Mouse (Mus musculus) T-cell, adult 2 months (primary cell): ENCODE measurements at regions not wholly inside any gene's neighbourhood (a gene's known extent, or its start where the extent isn't known, plus 50 kb on each side); places are given as distances from the start of the nearest gene placed in this dataset.

Experiments used
- DNase-seq: peaks from one replicate; pipeline ENCODE4 v3.0.0; 2022; ENCODE audit warnings: low spot score

DNA sequence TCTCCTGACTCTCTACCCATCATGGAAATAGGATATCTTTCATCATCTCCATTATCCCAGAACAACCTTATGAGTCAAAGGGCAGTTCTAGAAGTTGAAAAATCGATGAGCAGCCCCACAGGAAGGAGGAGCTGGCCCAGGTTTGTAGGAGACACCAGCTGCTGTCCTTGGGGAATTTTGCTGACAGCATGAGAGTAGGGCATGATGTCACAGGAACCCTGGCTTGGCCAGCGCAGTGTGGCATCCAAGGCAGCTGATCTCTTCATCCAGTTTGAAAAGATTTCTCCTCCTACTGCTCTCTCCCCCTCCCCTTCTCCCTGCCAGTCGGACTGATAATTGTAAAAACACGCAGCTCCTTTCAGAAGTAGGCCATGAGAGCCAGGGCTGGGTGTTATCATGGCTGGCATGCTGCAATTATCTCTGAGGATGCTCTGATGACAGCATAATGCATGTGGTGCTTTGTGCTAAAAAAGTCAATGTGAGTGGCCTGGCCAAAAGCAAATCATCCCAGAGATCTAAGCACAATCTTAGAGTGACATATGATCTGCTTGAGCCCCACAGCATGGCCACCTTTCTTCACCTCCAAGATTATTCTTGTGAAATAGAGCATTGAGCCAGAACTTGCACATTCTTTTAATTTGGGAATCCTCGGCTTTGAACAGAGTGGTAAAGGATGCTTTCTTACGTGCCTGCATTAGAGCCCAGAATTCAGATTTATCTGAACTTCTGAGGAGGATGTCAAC lies 54.2 kb downstream of the Gjd2 start:
- no peak for DNase-seq

DNA sequence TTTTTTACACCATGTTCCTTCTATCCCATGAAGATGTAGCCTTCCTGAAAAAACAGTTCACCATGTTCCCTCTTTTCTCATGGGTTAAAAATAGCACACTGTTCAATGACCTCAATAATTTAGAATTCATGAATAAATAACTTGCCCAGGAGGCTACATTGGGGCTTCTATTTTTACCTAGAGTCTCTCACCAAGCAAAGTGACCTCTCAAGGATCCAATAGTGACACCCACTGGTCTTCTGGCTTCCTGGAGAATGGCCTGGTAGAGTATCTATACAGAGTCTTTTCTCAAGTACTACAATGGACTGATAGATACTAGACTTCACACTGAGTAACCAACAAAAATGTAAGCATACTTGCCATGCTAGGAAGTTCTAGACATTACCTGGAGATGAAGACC lies 60.9 kb downstream of the Gjd2 start:
- no peak for DNase-seq

GRCm38 (mm10) chr2:113949296-113949990 lies 64.0 kb downstream of the Gjd2 start:
- no peak for DNase-seq

GRCm38 (mm10) chr2:113931689-113932088 lies 81.7 kb downstream of the Gjd2 start:
- DNase-seq: no peak

DNA sequence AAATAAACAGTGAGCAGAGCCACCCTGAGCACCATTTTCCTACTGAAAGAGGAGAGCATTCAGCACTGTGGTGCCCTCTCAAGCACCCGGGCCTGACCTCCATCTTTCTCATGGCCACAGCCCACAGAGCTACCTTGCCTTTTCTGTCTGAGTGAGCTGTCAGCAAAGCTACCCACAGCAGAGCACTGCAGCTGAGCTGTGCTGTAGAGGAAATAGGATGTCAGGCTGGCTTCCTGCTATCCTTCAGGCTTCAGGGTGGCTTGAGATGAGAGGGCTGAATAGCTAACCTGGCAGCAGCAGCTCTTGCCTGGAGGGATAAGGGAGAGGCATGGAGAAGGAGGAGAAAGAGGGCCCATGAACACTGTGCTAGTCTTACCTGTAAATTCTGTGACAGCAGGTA lies 82.5 kb downstream of the Gjd2 start:
- no peak for DNase-seq

- no peak for DNase-seq
Observed at GRCm38 (mm10) chr2:113929650-113930049, 81.2 kb upstream of the Arhgap11a start.

DNA sequence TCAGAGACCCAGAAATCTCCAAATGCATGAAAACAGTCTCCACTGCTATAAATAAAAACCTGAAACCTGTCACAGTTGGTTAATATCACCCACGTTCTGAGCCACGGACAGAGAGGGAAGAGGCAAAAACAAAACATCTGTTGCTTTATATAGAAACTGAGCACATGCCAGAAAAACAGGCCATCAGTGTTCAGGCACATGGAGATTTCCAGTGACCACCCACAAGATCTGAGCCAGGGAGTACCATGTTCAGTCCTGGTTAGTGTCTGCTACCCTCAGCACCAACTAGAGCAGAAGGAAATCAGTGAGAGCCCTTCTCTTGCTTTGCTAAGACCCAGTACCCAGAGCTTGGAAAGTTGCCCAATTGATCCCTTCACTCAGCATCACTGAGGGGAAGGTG lies 75.7 kb upstream of the Arhgap11a start:
- no peak for DNase-seq

DNA sequence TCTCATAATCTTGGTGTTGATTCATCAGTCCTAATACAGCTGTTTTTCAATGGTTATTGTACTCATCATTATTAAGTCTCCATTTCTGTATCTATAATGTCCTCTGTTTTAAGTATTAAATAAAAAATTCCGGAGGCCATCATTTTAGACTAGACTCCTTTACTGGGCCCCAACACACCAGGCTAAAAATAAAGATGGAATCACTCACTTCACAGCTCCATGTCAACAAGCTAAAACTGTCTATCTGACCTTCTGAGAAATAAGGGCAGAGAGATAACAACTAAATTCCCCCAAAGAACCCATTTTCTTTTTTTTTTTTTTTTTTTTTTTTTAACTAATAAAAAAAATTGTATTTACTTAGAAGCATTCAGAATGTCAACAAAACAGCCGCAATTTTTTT lies 70.5 kb upstream of the Arhgap11a start:
- no peak for DNase-seq

GRCm38 (mm10) chr2:113914248-113914647 lies 65.8 kb upstream of the Arhgap11a start:
- no peak for DNase-seq

GRCm38 (mm10) chr2:113911188-113911587 lies 62.7 kb upstream of the Arhgap11a start:
- DNase-seq: no peak

DNA sequence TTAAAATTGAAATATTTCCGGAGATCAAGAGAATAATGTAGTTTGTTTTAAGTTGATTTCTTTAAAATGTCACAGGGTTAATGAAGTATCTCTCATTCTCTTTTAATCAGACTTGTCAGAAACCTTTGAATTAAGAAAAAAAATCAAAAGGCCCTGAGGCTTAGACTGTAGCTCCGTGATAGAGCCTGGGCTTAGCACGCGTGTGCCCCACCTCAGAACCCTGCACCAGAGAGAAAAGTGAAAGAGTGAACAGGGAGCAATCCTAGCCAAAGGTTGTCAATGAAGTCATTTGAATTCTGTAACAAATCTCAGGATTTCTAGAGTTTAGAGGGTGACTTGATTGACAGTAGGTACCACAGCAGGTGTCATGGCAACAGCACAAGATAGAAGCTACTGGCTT lies 61.0 kb upstream of the Arhgap11a start:
- DNase-seq: no peak

GRCm38 (mm10) chr2:113908636-113909035 lies 60.2 kb upstream of the Arhgap11a start:
- DNase-seq: no peak

DNA sequence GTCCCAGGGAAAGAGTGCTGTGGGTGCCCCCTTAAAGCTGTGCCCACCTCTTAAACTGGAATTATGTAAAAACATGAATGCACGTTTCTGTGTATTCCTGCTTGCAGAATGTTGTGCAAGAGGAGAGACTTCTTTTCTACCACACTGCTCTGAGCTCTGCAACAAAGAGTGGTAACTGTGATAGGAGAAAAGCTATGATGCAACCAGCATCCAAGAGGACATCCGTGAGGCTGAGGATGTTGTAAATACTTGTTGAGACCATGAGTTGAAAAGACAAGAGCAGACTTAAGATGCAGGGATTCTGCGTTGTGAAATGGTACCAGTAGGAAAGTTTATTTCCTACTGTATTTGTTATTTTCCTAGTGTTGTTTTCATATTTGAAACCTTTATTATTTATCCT lies 56.0 kb upstream of the Arhgap11a start:
- no peak for DNase-seq

DNA sequence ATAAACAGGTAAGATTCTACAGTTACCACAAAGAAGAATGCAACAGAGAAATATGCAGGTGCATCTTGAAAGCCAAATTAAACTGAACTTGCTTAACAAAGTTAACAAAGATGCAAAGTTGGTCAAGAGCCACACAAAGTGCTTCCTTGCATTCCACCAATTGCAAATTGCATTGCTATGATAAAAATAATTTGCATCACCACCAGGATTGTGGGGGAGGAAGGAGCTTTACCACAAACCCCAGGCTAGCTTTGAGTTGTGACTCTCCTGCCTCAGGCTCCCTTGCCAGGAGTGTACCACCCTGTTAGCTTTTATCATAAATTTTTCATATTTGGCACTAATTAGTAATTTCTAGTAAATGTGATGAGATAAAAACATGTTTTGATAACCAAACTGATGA lies 55.4 kb upstream of the Arhgap11a start:
- no peak for DNase-seq

DNA sequence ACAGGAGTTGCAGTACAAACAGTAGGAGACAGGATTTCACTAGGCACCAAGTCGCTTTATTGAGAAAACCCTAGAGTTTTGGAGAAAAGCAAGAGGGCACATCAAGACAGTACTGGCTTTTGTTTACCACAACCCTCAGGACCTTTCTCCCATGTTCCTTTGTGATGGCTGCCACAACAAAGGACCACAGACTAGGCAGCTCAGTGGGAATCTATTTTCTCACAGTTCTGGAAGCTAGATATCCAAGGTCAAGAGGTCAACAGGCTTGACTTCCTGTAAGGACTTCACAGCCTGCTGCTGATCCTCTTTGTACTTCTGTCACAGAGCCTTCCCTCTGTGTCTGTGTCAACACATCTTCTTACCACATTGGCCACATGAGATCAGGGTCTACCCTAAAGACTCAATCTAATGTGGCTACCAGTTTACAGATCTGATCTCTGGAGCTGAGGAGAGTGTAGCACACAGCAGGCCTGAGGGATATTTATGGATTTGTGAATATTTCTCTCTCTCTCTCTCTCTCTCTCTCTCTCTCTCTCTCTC lies 54.6 kb upstream of the Arhgap11a start:
- DNase-seq: peak; percentile 20

DNA sequence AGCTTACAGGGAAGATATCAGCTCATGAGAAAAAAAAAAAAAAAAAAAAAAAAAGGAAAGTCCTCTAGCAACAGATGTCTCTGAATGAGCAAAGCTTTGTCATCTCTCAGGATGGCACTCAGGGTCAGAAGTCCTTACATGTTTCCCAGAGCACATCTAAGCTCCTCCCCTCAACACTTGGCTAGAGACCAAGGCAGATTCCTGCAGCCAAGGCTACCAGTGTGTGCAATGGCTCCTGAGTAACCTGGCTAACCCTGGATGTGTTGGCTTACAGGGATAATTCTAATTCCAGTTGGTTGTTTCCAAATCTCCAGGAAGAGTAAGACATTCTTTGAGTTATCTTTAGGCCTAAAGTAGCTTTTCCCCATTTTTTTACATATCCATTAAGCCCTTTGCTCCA lies 53.9 kb upstream of the Arhgap11a start:
- no peak for DNase-seq

- no peak for DNase-seq
Observed at GRCm38 (mm10) chr2:113900496-113900895, 52.0 kb upstream of the Arhgap11a start.

DNA sequence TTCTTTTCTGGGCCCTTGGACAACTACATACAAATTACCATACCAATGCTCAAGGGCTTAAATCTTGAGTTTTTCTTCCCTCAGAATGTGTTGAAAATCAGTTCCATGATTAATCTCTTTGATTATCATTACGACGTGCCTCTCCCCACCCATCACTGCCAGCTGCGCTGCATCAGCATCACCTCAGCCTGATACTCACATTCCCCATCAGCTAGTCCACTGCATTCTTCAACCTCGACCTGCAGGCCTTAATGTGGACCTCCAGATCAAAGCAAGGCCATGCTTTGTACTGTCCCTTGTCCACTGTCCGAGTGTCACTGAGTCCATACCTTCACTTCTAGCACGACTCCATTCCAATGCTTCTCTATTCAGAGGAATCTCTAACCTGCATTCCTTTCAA lies 50.3 kb upstream of the Arhgap11a start:
- no peak for DNase-seq
